Mouse (Mus musculus) testis, adult 2 months (tissue): Measurements from ENCODE around the gene Gm6614. TPM values are rescaled to one million over a fixed set of nuclear protein-coding genes. Genes with fewer than 3 reads are reported as not detected.

Source experiments
- H3K27ac ChIP-seq: fragments of 200-500 bp; 2 replicates; pipeline ENCODE4 v1.5.1; 2012; ENCODE audit warnings: low read depth, low read length; ENCODE audit not compliant: control insufficient read depth, insufficient read depth
- H3K27me3 ChIP-seq: fragments of 200-500 bp; 2 replicates; pipeline ENCODE4 v1.6.1; 2012; ENCODE audit warnings: mild to moderate bottlenecking, low read length, moderate library complexity; ENCODE audit not compliant: control insufficient read depth, insufficient read depth
- H3K36me3 ChIP-seq: fragments of 200-500 bp; 2 replicates; pipeline ENCODE4 v1.6.1; 2012; ENCODE audit warnings: mild to moderate bottlenecking, low read length; ENCODE audit not compliant: control insufficient read depth, insufficient read depth
- H3K4me1 ChIP-seq: fragments of 200-500 bp; 2 replicates; pipeline ENCODE4 v1.6.1; 2012; ENCODE audit warnings: low read length; ENCODE audit not compliant: control insufficient read depth, insufficient read depth
- H3K4me3 ChIP-seq: fragments of 200-500 bp; 2 replicates; pipeline ENCODE4 v1.5.1; 2012; ENCODE audit warnings: low read depth, mild to moderate bottlenecking, low read length, moderate library complexity, mixed read lengths; ENCODE audit not compliant: control insufficient read depth
- CTCF ChIP-seq: fragments of 200-500 bp; IDR thresholded peaks from 2 replicates; pipeline ENCODE4 v1.5.1; 2012; ENCODE audit warnings: low read depth, mild to moderate bottlenecking, inconsistent platforms, low read length, moderate library complexity; ENCODE audit not compliant: control insufficient read depth, insufficient read depth, insufficient replicate concordance
- POLR2A ChIP-seq: fragments of 200-500 bp; IDR thresholded peaks from 2 replicates; pipeline ENCODE4 v1.6.1; 2012; ENCODE audit warnings: low read depth, mild to moderate bottlenecking, inconsistent platforms, low read length, moderate library complexity; ENCODE audit not compliant: control insufficient read depth
- polyA plus RNA-seq: library from polyadenylated mRNA; depleted of rRNA; stranded (reverse); fragments of >200 nt; gene quantifications from 2 replicates; pipeline ENCODE4 v1.2.3, GENCODE M21; 2012; rRNA removed

Gene Gm6614
- polyA plus RNA-seq, 1 experiment = not detected

DNA sequence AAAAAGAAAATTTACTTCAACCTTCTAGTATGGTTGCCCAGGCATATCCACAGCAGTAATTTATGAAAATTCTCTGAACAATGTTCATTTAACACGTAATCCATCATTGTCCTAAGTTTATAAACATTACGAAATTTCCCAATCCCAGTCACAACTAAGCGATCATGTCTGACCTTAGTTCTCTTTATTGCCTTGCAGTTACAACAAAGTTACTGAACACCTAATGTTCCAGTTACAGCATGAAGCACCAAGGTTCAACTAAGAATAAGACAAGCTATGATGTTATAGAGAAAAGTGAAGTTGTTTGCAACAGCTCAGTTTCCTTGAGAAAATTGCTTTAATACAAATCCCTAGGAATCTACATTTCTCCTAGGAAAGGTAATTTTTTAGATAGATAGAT lies 10.5 kb upstream of the Gm6614 start:
- H3K4me3 ChIP-seq = no peak overlapping the region
- H3K36me3 ChIP-seq = no peaks in the 10 kb centered on the region
- TF ChIP-seq CTCF (no peak), POLR2A (no peak)
- H3K27me3 ChIP-seq = no peaks in the 10 kb centered on the region
- H3K27ac ChIP-seq = no peak overlapping the region
- H3K4me1 ChIP-seq = no peaks in the 10 kb centered on the region

GRCm38 (mm10) chr6:141986772-141987171 lies 24.4 kb downstream of the Gm6614 start:
- Histone ChIP-seq H3K27me3 (no peaks in the 10 kb centered on the region), H3K27ac (no peak overlapping the region), H3K4me3 (no peak overlapping the region), H3K4me1 (no peaks in the 10 kb centered on the region), H3K36me3 (no peaks in the 10 kb centered on the region)
- no peak for TF ChIP-seq CTCF
- no peak for TF ChIP-seq POLR2A

DNA sequence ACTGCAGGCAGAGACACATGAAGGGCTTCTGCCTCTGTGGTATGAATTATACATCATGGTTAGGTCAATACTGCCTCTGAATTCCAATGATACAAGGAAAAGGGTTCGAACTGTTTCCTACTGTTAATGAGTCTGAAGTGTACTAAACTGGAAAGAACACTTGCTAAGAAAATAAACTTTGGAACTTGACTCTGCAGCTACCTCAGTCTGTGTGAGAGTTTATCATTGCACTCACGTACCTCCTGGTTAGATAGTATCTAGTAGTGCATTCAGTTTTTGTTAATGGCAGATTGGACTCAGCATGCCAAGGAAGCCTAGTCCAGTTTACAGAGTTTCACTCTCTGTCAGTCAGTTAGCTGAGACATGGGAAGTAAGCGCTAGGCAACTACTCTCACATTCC lies 26.6 kb downstream of the Gm6614 start:
- no peak overlapping the region for H3K4me3 ChIP-seq
- TF ChIP-seq POLR2A (no peak), CTCF (no peak)
- no peaks in the 10 kb centered on the region for H3K27me3 ChIP-seq

GRCm38 (mm10) chr6:141962420-141962819 lies 48.8 kb downstream of the Gm6614 start:
- no peaks in the 10 kb centered on the region for H3K4me1 ChIP-seq
- no peak overlapping the region for H3K4me3 ChIP-seq
- no peak overlapping the region for H3K27ac ChIP-seq
- TF ChIP-seq POLR2A (no peak), CTCF (no peak)
- no peaks in the 10 kb centered on the region for H3K36me3 ChIP-seq
- H3K27me3 ChIP-seq = no peaks in the 10 kb centered on the region

More for the DNA sequence above, 26.6 kb downstream of the Gm6614 start:
- no peaks in the 10 kb centered on the region for H3K36me3 ChIP-seq
- H3K4me1 ChIP-seq = no peaks in the 10 kb centered on the region
- no peak overlapping the region for H3K27ac ChIP-seq

- no peaks in the 10 kb centered on the region for H3K4me1 ChIP-seq
- no peak for TF ChIP-seq CTCF
- TF ChIP-seq POLR2A = no peak
- H3K27ac ChIP-seq = no peak overlapping the region
- H3K4me3 ChIP-seq = no peak overlapping the region
- H3K36me3 ChIP-seq = no peaks in the 10 kb centered on the region
- H3K27me3 ChIP-seq = no peaks in the 10 kb centered on the region
Observed at GRCm38 (mm10) chr6:141961861-141962260, 49.4 kb downstream of the Gm6614 start.

GRCm38 (mm10) chr6:141960482-141960881 lies 50.7 kb downstream of the Gm6614 start:
- Histone ChIP-seq H3K27ac (no peak overlapping the region), H3K27me3 (no peaks in the 10 kb centered on the region), H3K4me3 (no peak overlapping the region), H3K36me3 (no peaks in the 10 kb centered on the region), H3K4me1 (no peaks in the 10 kb centered on the region)
- TF ChIP-seq CTCF = no peak
- no peak for TF ChIP-seq POLR2A

DNA sequence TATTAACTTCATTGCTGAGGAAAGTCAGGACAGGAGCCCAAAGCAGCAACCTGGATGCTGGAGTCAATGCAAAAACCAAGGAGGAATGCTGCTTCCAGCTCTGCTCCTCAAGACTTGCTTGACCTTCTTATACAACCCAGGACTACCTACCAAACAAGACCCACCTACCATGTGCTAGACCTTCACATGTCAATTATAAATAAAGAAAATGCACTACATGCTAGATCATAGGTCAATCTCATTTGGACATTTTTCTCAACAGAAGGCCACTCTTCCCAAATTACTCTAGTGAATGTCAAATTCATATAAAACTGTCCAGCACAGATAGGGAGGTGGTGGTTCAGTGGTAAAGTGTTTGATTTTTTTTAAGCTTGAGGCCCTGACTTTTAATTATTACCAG lies 64.4 kb downstream of the Gm6614 start, which contains the start of gene Slco1a1:
Gene Slco1a1 (minus strand): TSS at position 101 of the 400 bp plus-strand sequence.
- Histone ChIP-seq H3K4me3 (no peak within 1 kb of the TSS), H3K27me3 (no peaks in the 10 kb centered on the region), H3K27ac (no peak within 1 kb of the TSS), H3K4me1 (no peaks in the 10 kb centered on the region), H3K36me3 (no peaks in the 10 kb centered on the region)
- TF ChIP-seq CTCF (no peak), POLR2A (no peak)

GRCm38 (mm10) chr6:141940451-141940850 lies 70.8 kb downstream of the Gm6614 start:
- no peaks in the 10 kb centered on the region for H3K36me3 ChIP-seq
- H3K4me1 ChIP-seq = no peaks in the 10 kb centered on the region
- H3K27me3 ChIP-seq = no peaks in the 10 kb centered on the region
- no peak overlapping the region for H3K4me3 ChIP-seq
- H3K27ac ChIP-seq = no peak overlapping the region
- TF ChIP-seq CTCF (no peak), POLR2A (no peak)

Other genes with a start within 250 kb of the Gm6614 start
- 0.61 and 0.80 TPM in 2 replicates for gene Gm5724, start 237.6 kb downstream of the Gm6614 start, polyA plus RNA-seq
- gene Slco1a4, start 155.2 kb downstream of the Gm6614 start, polyA plus RNA-seq = 0.47 and 0.68 TPM in 2 replicates
- gene Slco1a1, start 64.5 kb downstream of the Gm6614 start, polyA plus RNA-seq = not detected in 2 replicates
- gene Slco1a6, start 197.1 kb upstream of the Gm6614 start, polyA plus RNA-seq = 0.12 and 0.44 TPM in 2 replicates